Mouse (Mus musculus) ES-Bruce4 (cell line): Measurements from ENCODE around the gene Ret.

Experiments
- CTCF ChIP-seq: IDR thresholded peaks from one replicate; pipeline ENCODE4 v1.8.1; 2011; ENCODE audit warnings: low read depth, low read length
- EP300 ChIP-seq: IDR thresholded peaks from 2 replicates; pipeline ENCODE4 v1.6.1; 2011; ENCODE audit warnings: low read depth, low read length; ENCODE audit not compliant: insufficient read depth
- POLR2A ChIP-seq: IDR thresholded peaks from one replicate; pipeline ENCODE4 v1.8.1; 2011; ENCODE audit warnings: low read length; ENCODE audit not compliant: insufficient read depth

- TF ChIP-seq CTCF (no peak), EP300 (no peak), POLR2A (no peak)
These were observed 10.8 kb upstream of the Ret start for GRCm38 (mm10) chr6:118208326-118208725.
